Mouse (Mus musculus): ENCODE measurements around the gene Gm3264. TPM values are rescaled to one million over a fixed set of nuclear protein-coding genes. Genes with fewer than 3 reads are reported as not detected.
A peak's percentile ranks its signal among the peaks of the same experiment; 100 is the strongest.
"Not testable (repeated sequence)": the region's sequence is repeated elsewhere in the genome, so short reads cannot be mapped to it uniquely, and the experiment has no call there.

Gm3264 gene
- 0.45 and 0.99 TPM in 2 replicates for polyA plus RNA-seq (2015; fragmentation: Nextera tagmentation; extraction: Ambion mirVana)

- Histone ChIP-seq H3K4me3 (ENCODE audit: low read length) (peak within 1 kb of the TSS; percentile 26), H3K4me2 (ENCODE audit: low read depth, low read length) (peak within 1 kb of the TSS; percentile 48)
- not testable (repeated sequence) for H3K4me1 ChIP-seq (replicated peaks; ENCODE audit: control insufficient read depth, insufficient read depth, low read length); H3K27me3 ChIP-seq (ENCODE audit: control insufficient read depth, insufficient read depth, low read depth, low read length); H3K9me3 ChIP-seq (ENCODE audit: control insufficient read depth, low read length); H3K36me3 ChIP-seq (ENCODE audit: control insufficient read depth, insufficient read depth, low read length); ATAC-seq (ENCODE audit: low read depth); H3K27ac ChIP-seq (ENCODE audit: low read length); H3K9ac ChIP-seq (ENCODE audit: low read length)
- WGBS: 4% methylated on average over 30 of the region's 59 CpGs
Observed at GRCm38 (mm10) chr14:4855299-4855980, at the start of gene Gm3264. Gm3264 (plus strand) TSS chr14:4855576.

- H3K9me3 ChIP-seq (ENCODE audit: control insufficient read depth, low read length); H3K4me2 ChIP-seq (ENCODE audit: low read depth, low read length); H3K4me3 ChIP-seq (ENCODE audit: low read length); H3K36me3 ChIP-seq (ENCODE audit: control insufficient read depth, insufficient read depth, low read length); H3K9ac ChIP-seq (ENCODE audit: low read length); H3K27me3 ChIP-seq (ENCODE audit: control insufficient read depth, insufficient read depth, low read depth, low read length); H3K4me1 ChIP-seq (replicated peaks; ENCODE audit: control insufficient read depth, insufficient read depth, low read length); H3K27ac ChIP-seq (ENCODE audit: low read length); ATAC-seq (ENCODE audit: low read depth): not testable (repeated sequence)
- 80% methylated on average over 6 of the region's 6 CpGs for WGBS
Observed at GRCm38 (mm10) chr14:4806421-4806820, 49.0 kb upstream of the Gm3264 start.

GRCm38 (mm10) chr14:4821950-4822349 is 33.4 kb upstream of the Gm3264 start:
- ATAC-seq (ENCODE audit: low read depth); H3K36me3 ChIP-seq (ENCODE audit: control insufficient read depth, insufficient read depth, low read length); H3K27ac ChIP-seq (ENCODE audit: low read length); H3K9me3 ChIP-seq (ENCODE audit: control insufficient read depth, low read length); H3K4me1 ChIP-seq (replicated peaks; ENCODE audit: control insufficient read depth, insufficient read depth, low read length); H3K4me2 ChIP-seq (ENCODE audit: low read depth, low read length); H3K9ac ChIP-seq (ENCODE audit: low read length); H3K27me3 ChIP-seq (ENCODE audit: control insufficient read depth, insufficient read depth, low read depth, low read length); H3K4me3 ChIP-seq (ENCODE audit: low read length): not testable (repeated sequence)
- WGBS: 86% methylated on average over 4 of the region's 7 CpGs

GRCm38 (mm10) chr14:4837806-4838205 is 17.6 kb upstream of the Gm3264 start, which contains the start of gene Gm3269:
Gm3269 (plus strand) TSS chr14:4838106.
- not testable (repeated sequence) for H3K9me3 ChIP-seq (ENCODE audit: control insufficient read depth, low read length); H3K4me3 ChIP-seq (ENCODE audit: low read length); H3K9ac ChIP-seq (ENCODE audit: low read length); H3K27ac ChIP-seq (ENCODE audit: low read length); H3K4me1 ChIP-seq (replicated peaks; ENCODE audit: control insufficient read depth, insufficient read depth, low read length); H3K36me3 ChIP-seq (ENCODE audit: control insufficient read depth, insufficient read depth, low read length); H3K4me2 ChIP-seq (ENCODE audit: low read depth, low read length); ATAC-seq (ENCODE audit: low read depth); H3K27me3 ChIP-seq (ENCODE audit: control insufficient read depth, insufficient read depth, low read depth, low read length)
- WGBS: no CpG with 5 or more reads among the region's 4 CpGs

- H3K4me2 ChIP-seq (ENCODE audit: low read depth, low read length); H3K4me3 ChIP-seq (ENCODE audit: low read length); H3K27me3 ChIP-seq (ENCODE audit: control insufficient read depth, insufficient read depth, low read depth, low read length); ATAC-seq (ENCODE audit: low read depth); H3K36me3 ChIP-seq (ENCODE audit: control insufficient read depth, insufficient read depth, low read length); H3K4me1 ChIP-seq (replicated peaks; ENCODE audit: control insufficient read depth, insufficient read depth, low read length); H3K27ac ChIP-seq (ENCODE audit: low read length); H3K9me3 ChIP-seq (ENCODE audit: control insufficient read depth, low read length); H3K9ac ChIP-seq (ENCODE audit: low read length): not testable (repeated sequence)
- 67% methylated on average over 1 of the region's 3 CpGs for WGBS
Observed at GRCm38 (mm10) chr14:4892116-4892515, 36.7 kb downstream of the Gm3264 start, which contains the start of gene Gm3278. Gm3278 (plus strand) TSS chr14:4892416.

Other genes starting within 250 kb of the Gm3264 start
- not detected in 2 replicates for gene Gm8159, start 223.2 kb upstream of the Gm3264 start, polyA plus RNA-seq (2015; fragmentation: Nextera tagmentation; extraction: Ambion mirVana)
- gene Gm3239, start 191.4 kb upstream of the Gm3264 start, polyA plus RNA-seq (2015; fragmentation: Nextera tagmentation; extraction: Ambion mirVana): 0.19 TPM in 1 of 2 replicates, not detected in the other
- not detected in 2 replicates for gene Gm7876, start 146.3 kb upstream of the Gm3264 start, polyA plus RNA-seq (2015; fragmentation: Nextera tagmentation; extraction: Ambion mirVana)
- gene Gm3252, start 128.8 kb upstream of the Gm3264 start, polyA plus RNA-seq (2015; fragmentation: Nextera tagmentation; extraction: Ambion mirVana): 0.13 and 0.34 TPM in 2 replicates
- not detected in 2 replicates for gene Gm9602, start 79.2 kb upstream of the Gm3264 start, polyA plus RNA-seq (2015; fragmentation: Nextera tagmentation; extraction: Ambion mirVana)
- not detected in 2 replicates for gene Gm3269, start 17.5 kb upstream of the Gm3264 start, polyA plus RNA-seq (2015; fragmentation: Nextera tagmentation; extraction: Ambion mirVana)
- gene Gm3278, start 36.8 kb downstream of the Gm3264 start, polyA plus RNA-seq (2015; fragmentation: Nextera tagmentation; extraction: Ambion mirVana): not detected in 2 replicates
- not detected in 2 replicates for gene Gm8297, start 128.4 kb downstream of the Gm3264 start, polyA plus RNA-seq (2015; fragmentation: Nextera tagmentation; extraction: Ambion mirVana)
- 0.35 TPM in 1 of 2 replicates, not detected in the other for gene Gm3298, start 160.3 kb downstream of the Gm3264 start, polyA plus RNA-seq (2015; fragmentation: Nextera tagmentation; extraction: Ambion mirVana)
- not detected in 2 replicates for gene 4930555G01Rik, start 195.1 kb downstream of the Gm3264 start, polyA plus RNA-seq (2015; fragmentation: Nextera tagmentation; extraction: Ambion mirVana)
- gene Gm8281, start 215.5 kb downstream of the Gm3264 start, polyA plus RNA-seq (2015; fragmentation: Nextera tagmentation; extraction: Ambion mirVana): 0.99 and 1.3 TPM in 2 replicates

All from lung, embryonic 16.5 days (tissue).